Mouse (Mus musculus) monocyte, adult 2 months (primary cell): Measurements from ENCODE around the gene Col4a4.

Source experiments
- DNase-seq, 2 experiments: peaks; one replicate each; pipeline ENCODE4 v3.0.0; 2022; ENCODE audit warnings: low spot score in 2 of 2, low read depth in 1 of 2

Col4a4 gene

GRCm38 (mm10) chr1:82586713-82587399 is at the start of gene Col4a4, which contains the start of gene Col4a3:
Gene Col4a4, minus strand, starts transcription at chr1:82586849.
Gene Col4a3, plus strand, starts transcription at chr1:82586921.
- no peak for DNase-seq

DNA sequence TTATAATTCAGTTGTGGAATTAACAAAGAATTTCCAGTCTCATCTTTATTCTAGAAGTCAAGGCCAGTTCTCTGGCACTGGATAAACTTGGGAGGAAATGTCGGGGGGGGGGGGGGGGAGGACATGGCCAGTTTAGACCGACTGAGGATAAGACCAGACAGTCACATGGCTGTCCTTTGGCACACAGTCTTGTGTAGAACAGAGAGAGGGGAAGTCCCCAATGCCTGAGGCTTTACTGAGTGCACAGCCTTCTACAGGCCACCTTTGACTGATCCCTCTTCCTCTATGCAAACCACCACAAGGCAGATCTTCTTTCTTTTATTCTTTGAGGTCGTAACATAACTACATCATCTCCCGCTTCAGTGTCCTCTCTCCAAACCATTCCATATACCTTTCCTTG is 49.7 kb upstream of the Col4a4 start:
- no peak for DNase-seq

DNA sequence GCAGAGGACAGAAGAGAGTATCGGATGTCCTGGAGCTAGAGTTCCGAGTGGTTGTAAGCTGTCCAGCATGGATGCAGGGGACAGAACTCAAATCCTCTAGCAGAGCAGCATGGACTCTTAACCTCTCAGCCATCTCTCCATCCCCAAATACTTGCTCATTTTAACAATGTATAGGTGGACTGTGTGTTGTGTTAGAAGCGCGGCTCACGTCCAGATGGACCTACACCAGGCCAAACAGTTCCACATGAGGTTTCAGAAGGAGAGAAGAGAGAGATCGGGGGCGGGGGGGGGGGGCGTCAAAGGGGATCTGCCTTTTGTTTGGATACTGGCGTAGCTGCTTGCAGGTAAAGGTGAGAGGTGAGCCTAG is 48.6 kb upstream of the Col4a4 start:
- no peak for DNase-seq

DNA sequence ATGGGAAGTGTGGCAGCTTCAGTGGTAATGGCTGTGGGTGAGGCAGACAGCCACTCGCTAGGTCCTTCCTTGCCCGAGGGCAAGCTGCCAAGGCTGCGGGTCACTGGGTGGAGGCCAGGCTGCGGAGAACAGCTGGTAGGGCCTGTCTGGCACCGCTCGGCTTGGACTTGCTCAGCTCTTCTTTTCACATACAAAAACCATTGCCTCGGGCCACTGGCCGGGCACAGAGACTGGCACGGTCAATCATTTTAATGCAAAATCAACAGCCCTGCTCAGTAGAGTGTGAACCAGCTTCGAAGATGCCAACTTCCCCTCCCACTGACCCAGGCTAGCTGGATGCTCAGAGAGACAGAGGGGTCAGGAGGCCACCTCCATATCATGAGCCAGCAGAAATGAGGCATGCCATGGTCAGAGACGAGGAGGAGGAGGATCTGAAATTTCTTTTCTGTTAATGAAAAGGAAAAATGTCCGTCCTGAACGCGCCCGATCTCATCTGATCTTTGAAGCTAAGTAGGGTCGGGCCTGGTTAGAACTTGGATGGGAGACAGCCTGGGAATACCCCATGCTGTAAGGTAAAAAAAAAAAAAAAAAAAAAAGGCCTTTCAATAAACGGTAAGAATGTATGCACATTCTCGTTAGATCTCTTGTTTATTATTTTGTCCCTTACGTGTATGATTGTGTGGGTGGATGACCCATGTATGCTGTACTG is 48.0 kb upstream of the Col4a4 start:
- no peak for DNase-seq

GRCm38 (mm10) chr1:82631169-82631792 is 44.6 kb upstream of the Col4a4 start:
- no peak for DNase-seq

DNA sequence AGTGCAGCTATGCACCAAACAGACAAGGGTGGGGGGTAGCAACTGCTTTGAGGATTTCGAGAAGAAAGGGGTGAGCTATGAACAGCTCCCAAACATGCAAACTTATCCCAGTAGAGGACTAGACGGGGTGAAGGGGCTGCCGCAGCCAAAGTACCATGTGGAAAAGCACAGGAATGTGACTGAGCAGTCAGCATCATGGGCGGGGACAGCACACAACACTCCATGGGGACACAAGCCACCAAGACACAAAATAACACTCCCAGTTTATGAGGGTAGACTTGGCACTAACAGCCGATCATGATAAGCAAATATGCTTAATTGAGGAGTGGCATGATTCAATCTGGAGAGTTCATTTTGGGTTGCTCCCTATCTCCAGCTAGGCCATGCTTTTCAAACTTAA is 42.8 kb upstream of the Col4a4 start:
- no peak for DNase-seq

DNA sequence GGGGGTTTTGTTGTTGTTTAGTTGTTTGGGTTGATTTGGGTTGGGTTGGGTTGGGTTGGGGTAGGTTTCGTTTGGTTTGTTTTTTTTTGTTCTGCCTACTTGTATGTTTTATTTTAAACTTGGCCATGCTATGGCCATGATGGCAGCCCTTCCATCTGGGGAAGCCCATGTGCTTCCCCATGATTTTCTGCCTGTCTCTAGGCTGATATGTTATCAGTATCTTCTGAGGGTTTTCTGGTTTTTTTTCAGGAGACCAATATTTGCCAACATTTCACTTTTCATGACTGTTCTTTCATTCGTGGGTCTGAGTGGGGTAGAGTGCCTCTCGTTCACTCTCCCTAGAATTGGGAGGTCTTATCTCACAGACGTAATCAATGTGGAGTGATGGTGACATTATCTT is 41.0 kb upstream of the Col4a4 start:
- no peak for DNase-seq

- DNase-seq: no peak
These were observed 38.8 kb upstream of the Col4a4 start for GRCm38 (mm10) chr1:82625474-82625873.

- DNase-seq: no peak
These were observed 38.3 kb upstream of the Col4a4 start for GRCm38 (mm10) chr1:82624934-82625333.

- DNase-seq: no peak
These were observed 33.3 kb upstream of the Col4a4 start for GRCm38 (mm10) chr1:82619981-82620380.

GRCm38 (mm10) chr1:82618592-82618991 is 31.9 kb upstream of the Col4a4 start:
- no peak for DNase-seq

DNA sequence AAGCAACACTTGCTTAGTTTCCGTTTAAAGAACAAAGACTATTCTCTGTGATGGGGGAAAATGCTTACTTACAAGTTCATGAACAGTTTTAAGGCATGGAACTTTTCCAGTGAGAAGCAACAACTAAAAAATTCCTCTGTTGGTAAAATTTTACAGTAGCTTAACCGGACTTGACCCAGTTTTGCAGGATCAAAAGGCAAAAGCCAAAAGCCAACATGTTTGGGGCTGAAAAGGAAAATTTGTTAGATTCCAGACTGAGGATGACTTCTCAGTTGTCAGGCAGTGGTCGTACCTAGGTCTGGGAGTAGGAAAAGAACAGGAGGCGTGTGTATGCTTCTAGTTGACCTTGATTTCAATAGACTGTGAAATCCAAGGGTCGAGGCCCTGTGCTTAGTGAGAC is 31.4 kb upstream of the Col4a4 start:
- DNase-seq: no peak

DNA sequence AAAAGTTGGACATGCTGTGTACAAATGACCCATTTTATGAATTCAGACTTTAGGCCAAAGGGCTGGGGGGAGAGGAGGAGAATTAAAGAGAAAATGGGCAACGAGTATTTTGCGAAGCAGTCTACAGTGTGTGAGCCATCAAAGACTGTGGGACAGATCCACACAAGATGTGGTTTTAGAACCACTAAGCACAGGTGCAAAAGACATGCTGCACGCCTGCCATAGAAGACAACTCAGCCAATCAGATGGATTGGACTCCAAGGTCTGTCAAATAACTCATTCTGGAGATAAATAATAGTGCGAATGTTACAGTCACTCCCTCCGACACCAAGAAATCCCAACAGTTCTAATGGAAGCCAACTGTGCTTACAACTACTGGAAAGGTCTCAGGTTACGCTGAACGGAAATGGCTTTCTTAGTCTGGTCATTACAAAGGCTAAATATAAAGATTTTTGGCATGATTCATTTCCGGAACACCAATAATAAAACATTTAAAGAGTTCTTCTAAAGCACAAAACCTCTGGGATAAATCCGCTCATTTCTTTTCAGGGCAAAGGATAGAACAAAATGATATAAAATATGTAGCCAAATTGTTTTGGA is 25.5 kb upstream of the Col4a4 start:
- no peak for DNase-seq

- DNase-seq: no peak
These were observed 22.1 kb upstream of the Col4a4 start for GRCm38 (mm10) chr1:82608646-82609262.

DNA sequence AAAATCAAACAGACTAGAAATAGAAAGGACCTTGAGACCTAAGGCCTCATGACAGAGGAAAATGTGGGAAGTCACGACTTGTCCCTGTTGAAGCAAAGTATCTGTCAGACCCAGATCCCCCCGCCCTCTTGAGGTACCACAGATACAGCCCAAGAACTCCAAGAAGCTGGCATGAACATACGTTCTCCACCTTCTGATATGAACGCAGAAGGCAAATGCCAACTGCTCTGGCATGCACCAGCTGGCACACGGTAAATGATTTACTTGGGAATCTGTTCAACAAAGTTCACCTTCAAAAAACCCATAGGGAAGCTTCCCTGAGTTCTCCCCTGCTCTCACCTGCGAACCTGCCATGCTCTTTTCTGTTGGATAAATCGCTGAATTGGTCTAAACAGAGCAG is 19.2 kb upstream of the Col4a4 start:
- no peak for DNase-seq

DNA sequence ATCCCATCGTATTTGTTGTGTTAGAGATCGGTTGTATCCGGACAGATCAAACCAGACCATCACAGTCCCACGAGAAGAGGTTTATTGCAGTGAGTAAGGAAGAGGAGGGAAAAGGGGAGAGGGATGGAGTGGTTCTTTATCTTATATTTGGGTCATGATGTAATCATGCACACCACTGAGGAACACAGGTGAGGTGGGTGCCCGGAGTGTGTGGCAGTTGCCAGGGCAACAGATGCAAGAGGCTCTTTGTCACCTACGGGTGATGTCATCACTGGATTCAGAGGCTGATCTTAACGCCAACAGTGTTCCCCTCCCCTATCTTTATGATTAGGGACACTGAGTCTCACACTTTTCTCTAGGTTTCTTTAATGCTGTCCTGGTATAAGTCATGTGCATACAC is 18.7 kb upstream of the Col4a4 start:
- DNase-seq: no peak

DNA sequence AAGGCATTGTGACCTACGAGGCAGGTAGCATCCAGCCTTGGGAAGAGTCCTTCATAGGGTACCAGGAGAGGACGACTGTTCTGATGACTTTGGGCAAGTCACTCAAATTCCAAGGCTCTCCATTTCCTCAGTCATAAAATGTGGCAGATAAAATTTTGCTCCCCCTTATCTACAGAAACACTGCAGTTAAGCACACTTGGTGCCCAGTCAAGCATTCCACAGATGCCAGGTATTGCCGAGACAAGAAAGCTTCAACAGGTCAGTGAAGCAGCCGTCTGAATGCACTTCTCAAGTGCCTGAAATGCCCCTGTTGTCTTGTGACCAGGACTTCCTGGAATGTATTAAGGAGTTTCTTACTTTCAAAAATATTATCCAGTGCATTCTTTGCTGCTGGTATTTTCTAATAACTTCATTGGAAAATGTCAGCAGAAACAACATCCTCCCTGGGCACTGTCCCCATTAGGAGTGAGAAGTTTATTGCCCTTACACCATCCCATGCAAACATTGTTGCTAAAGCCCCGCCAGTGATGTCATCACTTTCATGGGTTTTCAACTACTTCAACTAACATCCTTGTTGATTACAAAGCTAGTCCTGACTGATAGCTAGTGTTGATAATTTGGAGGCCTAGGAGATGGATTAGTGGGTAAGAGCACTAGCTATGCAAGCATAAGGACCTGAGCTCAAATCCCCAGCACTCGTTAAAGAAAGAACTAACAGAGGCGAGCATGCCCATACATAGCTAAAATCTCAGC is 16.7 kb upstream of the Col4a4 start:
- no peak for DNase-seq

- DNase-seq: no peak
These were observed 10.4 kb upstream of the Col4a4 start for GRCm38 (mm10) chr1:82596864-82597596.

GRCm38 (mm10) chr1:82590266-82590665 is 3.6 kb upstream of the Col4a4 start:
- DNase-seq: no peak

DNA sequence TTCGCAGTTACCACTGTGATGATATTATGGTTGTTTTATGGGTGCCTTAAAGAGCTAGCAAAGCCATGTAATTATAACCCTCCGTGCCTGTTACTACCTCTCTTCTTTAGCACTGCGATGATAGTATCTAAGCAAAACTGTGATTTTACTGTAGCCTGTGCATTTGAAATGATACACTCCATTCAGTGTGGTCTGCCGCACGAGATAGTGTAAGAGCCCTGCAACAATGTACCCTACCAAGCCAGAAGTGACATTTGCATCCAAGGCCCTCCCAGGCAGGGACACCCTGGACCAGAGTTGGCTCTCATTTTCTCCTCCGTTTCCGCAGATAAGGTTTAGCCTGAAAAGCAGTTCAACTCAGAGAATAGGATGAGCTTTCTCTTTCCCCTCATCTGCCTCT is 668 bp downstream of the Col4a4 start:
- no peak for DNase-seq
